Mouse (Mus musculus) forebrain, postnatal 0 days (tissue): Measurements from ENCODE around the gene Bcl2l2. TPM values are rescaled to one million over a fixed set of nuclear protein-coding genes. Genes with fewer than 3 reads are reported as not detected.
A peak's percentile ranks its signal among the peaks of the same experiment; 100 is the strongest.

ENCODE experiments used
- ATAC-seq: fragments of 200-750 bp; cut with Nextera tagmentation; 2 replicates; pipeline ENCODE4 v1.8.0; 2017; ENCODE audit warnings: mild to moderate bottlenecking, moderate library complexity
- DNase-seq: peaks from one replicate; pipeline ENCODE4 v3.0.0-alpha.2; 2015
- H3K27ac ChIP-seq: fragments of 300-500 bp; sonication (generic); 2 replicates; pipeline ENCODE4 v1.5.1; 2014; ENCODE audit warnings: low read depth, mild to moderate bottlenecking, antibody characterized with exemption, low read length, moderate library complexity, mixed read lengths
- H3K27me3 ChIP-seq: fragments of 300-500 bp; sonication (generic); 2 replicates; pipeline ENCODE4 v1.6.1; 2014; ENCODE audit warnings: mild to moderate bottlenecking, low read length, mixed read lengths; ENCODE audit not compliant: insufficient read depth
- H3K36me3 ChIP-seq: fragments of 300-500 bp; sonication (generic); 2 replicates; pipeline ENCODE4 v1.6.1; 2014; ENCODE audit warnings: mild to moderate bottlenecking, moderate library complexity; ENCODE audit not compliant: insufficient read depth
- H3K4me1 ChIP-seq: fragments of 300-500 bp; sonication (generic); 2 replicates; pipeline ENCODE4 v1.6.1; 2014; ENCODE audit warnings: antibody characterized with exemption; ENCODE audit not compliant: insufficient read depth
- H3K4me2 ChIP-seq: fragments of 300-500 bp; sonication (generic); 2 replicates; pipeline ENCODE4 v1.6.1; 2014; ENCODE audit warnings: low read depth, mild to moderate bottlenecking, moderate library complexity
- H3K4me3 ChIP-seq: fragments of 300-500 bp; sonication (generic); 2 replicates; pipeline ENCODE4 v1.5.1; 2014; ENCODE audit warnings: low read depth, low read length, mixed read lengths
- H3K9ac ChIP-seq: fragments of 300-500 bp; sonication (generic); 2 replicates; pipeline ENCODE4 v1.6.1; 2014; ENCODE audit warnings: mild to moderate bottlenecking
- H3K9me3 ChIP-seq: fragments of 300-500 bp; sonication (generic); 2 replicates; pipeline ENCODE4 v1.6.1; 2016; ENCODE audit warnings: low read length
- CTCF ChIP-seq: sonication (generic); IDR thresholded peaks from 2 replicates; pipeline ENCODE4 v1.5.1; 2016; ENCODE audit warnings: antibody characterized with exemption, control low read depth, low read depth
- WGBS: fragments of 180-500 bp; shearing (Covaris S2); extraction: QIAGEN DNeasy Blood & Tissue Kit; methylation state at CpG from one replicate; pipeline ENCODE4 v1.1.7; 2014; 5-methylcytosine and 5-hydroxymethylcytosine counted together
- polyA plus RNA-seq: library from polyadenylated mRNA; unstranded; fragments of >200 nt; fragmentation: Nextera tagmentation; extraction: Ambion mirVana; gene quantifications from 2 replicates; pipeline ENCODE4 v1.2.1, GENCODE M21; 2015
- total RNA-seq: library from RNA; depleted of rRNA; stranded (reverse); fragments of >200 nt; gene quantifications from 2 replicates; pipeline ENCODE4 v1.2.3, GENCODE M21; 2014

Gene Bcl2l2
- total and polyA plus RNA-seq, 2 experiments from 2014 or later = 2.9 to 38.0 TPM

- Histone ChIP-seq H3K36me3 (peaks cover 3% of the 10 kb centered on the region; the same call in 1 of the 2 replicates), H3K4me1 (peaks cover 3% of the 10 kb centered on the region; the same call in 1 of the 2 replicates), H3K4me2 (no peak within 1 kb of the TSS), H3K9me3 (no peaks in the 10 kb centered on the region), H3K27ac (no peak within 1 kb of the TSS), H3K4me3 (no peak within 1 kb of the TSS), H3K9ac (no peak within 1 kb of the TSS), H3K27me3 (no peaks in the 10 kb centered on the region)
- WGBS = 91% methylated on average over 5 of the region's 5 CpGs
- TF ChIP-seq CTCF = no peak
- no peak for ATAC-seq
- no peak for DNase-seq
These were observed 12.3 kb upstream of the Bcl2l2 start, which contains the start of gene Homez for GRCm38 (mm10) chr14:54870861-54871260. Homez (minus strand) TSS chr14:54870961.

GRCm38 (mm10) chr14:54874165-54874564 lies 9.0 kb upstream of the Bcl2l2 start:
- peaks cover 3% of the 10 kb centered on the region; the same call in 1 of the 2 replicates for H3K36me3 ChIP-seq
- 93% methylated on average over 3 of the region's 3 CpGs for WGBS
- H3K27ac ChIP-seq = no peak overlapping the region
- no peak overlapping the region for H3K4me2 ChIP-seq
- no peak overlapping the region for H3K9ac ChIP-seq
- no peak for TF ChIP-seq CTCF
- H3K9me3 ChIP-seq = no peaks in the 10 kb centered on the region
- DNase-seq (no peak), ATAC-seq (no peak)
- H3K4me1 ChIP-seq = peaks cover 4% of the 10 kb centered on the region; the same call in 1 of the 2 replicates
- no peak overlapping the region for H3K4me3 ChIP-seq
- no peaks in the 10 kb centered on the region for H3K27me3 ChIP-seq

GRCm38 (mm10) chr14:54875844-54876538 lies 7.2 kb upstream of the Bcl2l2 start:
- peak; percentile 63 for ATAC-seq
- peak; percentile 76 for DNase-seq

GRCm38 (mm10) chr14:54876539-54877047 lies 6.6 kb upstream of the Bcl2l2 start:
- ATAC-seq = peak; percentile 95
- Histone ChIP-seq H3K4me1 (peaks cover 4% of the 10 kb centered on the region; the same call in 1 of the 2 replicates), H3K9me3 (no peaks in the 10 kb centered on the region), H3K36me3 (peaks cover 3% of the 10 kb centered on the region; the same call in 1 of the 2 replicates), H3K4me3 (peak overlapping the region; percentile 58), H3K27me3 (no peaks in the 10 kb centered on the region), H3K9ac (peak overlapping the region; percentile 93), H3K4me2 (peak overlapping the region; percentile 67), H3K27ac (peak overlapping the region; percentile 96)
- WGBS = 2% methylated on average over 66 of the region's 72 CpGs
- peak; percentile 96 for DNase-seq
- TF ChIP-seq CTCF = no peak; the same call in 1 of the 2 replicates

More at GRCm38 (mm10) chr14:54875844-54876538, 7.2 kb upstream of the Bcl2l2 start:
- H3K27ac ChIP-seq = peak overlapping the region; percentile 96
- H3K4me2 ChIP-seq = peak overlapping the region; percentile 67
- H3K9ac ChIP-seq = peak overlapping the region; percentile 93
- no peaks in the 10 kb centered on the region for H3K9me3 ChIP-seq
- 3% methylated on average over 36 of the region's 36 CpGs for WGBS
- H3K4me1 ChIP-seq = peaks cover 4% of the 10 kb centered on the region; the same call in 1 of the 2 replicates
- no peaks in the 10 kb centered on the region for H3K27me3 ChIP-seq
- TF ChIP-seq CTCF = peak; percentile 28
- H3K4me3 ChIP-seq = peak overlapping the region; percentile 58
- peaks cover 3% of the 10 kb centered on the region; the same call in 1 of the 2 replicates for H3K36me3 ChIP-seq

GRCm38 (mm10) chr14:54877048-54877715 lies 6.0 kb upstream of the Bcl2l2 start, which contains the start of gene Ppp1r3e:
Ppp1r3e (minus strand) TSS chr14:54877550.
- peak; percentile 27; the same call in 1 of the 2 replicates for TF ChIP-seq CTCF

GRCm38 (mm10) chr14:54884022-54884712 lies 990 bp downstream of the Bcl2l2 start:
- ATAC-seq = no peak
- H3K4me1 ChIP-seq = peaks cover 15% of the 10 kb centered on the region; the same call in 1 of the 2 replicates

More at GRCm38 (mm10) chr14:54877048-54877715, 6.0 kb upstream of the Bcl2l2 start, which contains the start of gene Ppp1r3e:
- DNase-seq (peak; percentile 72), ATAC-seq (peak; percentile 79)
- WGBS = 4% methylated on average over 43 of the region's 61 CpGs
- peaks cover 1% of the 10 kb centered on the region; the same call in 1 of the 2 replicates for H3K36me3 ChIP-seq
- no peaks in the 10 kb centered on the region for H3K9me3 ChIP-seq
- peak within 1 kb of the TSS; percentile 58 for H3K4me3 ChIP-seq
- peak within 1 kb of the TSS; percentile 67 for H3K4me2 ChIP-seq
- H3K9ac ChIP-seq = peak within 1 kb of the TSS; percentile 93
- H3K27me3 ChIP-seq = no peaks in the 10 kb centered on the region
- peaks cover 4% of the 10 kb centered on the region; the same call in 1 of the 2 replicates for H3K4me1 ChIP-seq
- peak within 1 kb of the TSS; percentile 96 for H3K27ac ChIP-seq

More at GRCm38 (mm10) chr14:54884022-54884712, 990 bp downstream of the Bcl2l2 start:
- H3K9me3 ChIP-seq = no peaks in the 10 kb centered on the region
- peak overlapping the region; percentile 83 for H3K9ac ChIP-seq
- DNase-seq = no peak
- WGBS = 37% methylated on average over 21 of the region's 21 CpGs
- peak overlapping the region; percentile 77 for H3K4me3 ChIP-seq
- H3K27me3 ChIP-seq = no peaks in the 10 kb centered on the region
- peak overlapping the region; percentile 89 for H3K27ac ChIP-seq
- H3K4me2 ChIP-seq = peak overlapping the region; percentile 80
- no peak for TF ChIP-seq CTCF
- H3K36me3 ChIP-seq = peaks cover 17% of the 10 kb centered on the region
